Comparison of ENCODE assay signal across 9 mouse cellular contexts in genomic region chr15:100838607-100839207, GRCm38 (mm10). TPM values are rescaled to one million over a fixed set of nuclear protein-coding genes. Genes with fewer than 3 reads are reported as not detected.
DNase-seq lines count a peak whose midpoint lies in the region; ATAC-seq and TF ChIP-seq lines count a peak whose summit lies in the region.
"Had no signal": no experiment of that assay in that cellular context is flagged by ENCODE, and none has a peak within 500 bp of the region (broad histone marks: within the 10 kb centered on the region; RNA-seq: fewer than 3 reads in every experiment).

No protein-coding gene starts in this region.

- DNase-seq in midbrain, embryonic 11.5 days (ENCODE audit: low spot score, missing footprints) = peak; percentile 89
- peak; percentile 58 for DNase-seq in adrenal gland, postnatal 25 days
- DNase-seq in embryonic facial prominence, embryonic 14.5 days (ENCODE audit: low spot score) = peak; percentile 87
- DNase-seq in left cerebral cortex, postnatal 10 days (ENCODE audit: extremely low spot score in 1 of 2, low spot score in 2 of 2) = peak; percentile 62 to 63
- peak; percentile 49 for DNase-seq in thymus, postnatal 25 days

- no peaks in the 10 kb centered on the region for H3K79me2 ChIP-seq in myocyte (ENCODE audit: control insufficient read depth, insufficient read depth)

- no peaks in the 10 kb centered on the region for H3K27me3 ChIP-seq in midbrain, embryonic 11.5 days (ENCODE audit: control insufficient read depth, insufficient read depth, low read length)
- H3K27me3 ChIP-seq in midbrain, embryonic 16.5 days (ENCODE audit: control insufficient read depth, insufficient read depth, low read depth, low read length) = no peaks in the 10 kb centered on the region
- no peaks in the 10 kb centered on the region for H3K27me3 ChIP-seq in embryonic facial prominence, embryonic 14.5 days (replicated peaks; ENCODE audit: control insufficient read depth, insufficient read depth, low read length)
- H3K27me3 ChIP-seq in hindbrain, embryonic 16.5 days (replicated peaks; ENCODE audit: control insufficient read depth, insufficient read depth, low read length) = no peaks in the 10 kb centered on the region
- peaks cover 44% of the 10 kb centered on the region for H3K27me3 ChIP-seq in myocyte (ENCODE audit: control insufficient read depth, insufficient read depth, insufficient read length)
- H3K27me3 ChIP-seq: embryonic facial prominence, embryonic 12.5 days had no signal

- H3K36me3 ChIP-seq in midbrain, embryonic 11.5 days (ENCODE audit: control insufficient read depth, insufficient read depth, low read length) = no peaks in the 10 kb centered on the region
- no peaks in the 10 kb centered on the region for H3K36me3 ChIP-seq in midbrain, embryonic 16.5 days (ENCODE audit: control insufficient read depth, insufficient read depth, low read length)
- no peaks in the 10 kb centered on the region for H3K36me3 ChIP-seq in embryonic facial prominence, embryonic 14.5 days (ENCODE audit: control insufficient read depth, insufficient read depth, low read length)
- H3K36me3 ChIP-seq in hindbrain, embryonic 16.5 days (ENCODE audit: control insufficient read depth, insufficient read depth, low read length) = no peaks in the 10 kb centered on the region
- no peaks in the 10 kb centered on the region for H3K36me3 ChIP-seq in myocyte (ENCODE audit: control insufficient read depth, insufficient read depth)
- H3K36me3 ChIP-seq: embryonic facial prominence, embryonic 12.5 days had no signal

- intact Hi-C loops in left cerebral cortex, postnatal 10 days (cut with DNase I) = no loop called here

- WGBS in midbrain, embryonic 11.5 days = 39% methylated on average over 12 of the region's 12 CpGs
- WGBS in midbrain, embryonic 16.5 days = 36% methylated on average over 12 of the region's 12 CpGs
- 27% methylated on average over 12 of the region's 12 CpGs for WGBS in embryonic facial prominence, embryonic 14.5 days
- 36% methylated on average over 12 of the region's 12 CpGs for WGBS in hindbrain, embryonic 16.5 days

- no peak overlapping the region for H3K27ac ChIP-seq in midbrain, embryonic 11.5 days (ENCODE audit: low read depth, low read length)
- no peak overlapping the region for H3K27ac ChIP-seq in midbrain, embryonic 16.5 days (ENCODE audit: low read length)
- H3K27ac ChIP-seq in embryonic facial prominence, embryonic 14.5 days (replicated peaks; ENCODE audit: low read depth, low read length) = no peak overlapping the region
- H3K27ac ChIP-seq in hindbrain, embryonic 16.5 days (ENCODE audit: low read depth, low read length) = no peak overlapping the region
- H3K27ac ChIP-seq: embryonic facial prominence, embryonic 12.5 days had no signal

- no peaks in the 10 kb centered on the region for H3K9me3 ChIP-seq in midbrain, embryonic 11.5 days (ENCODE audit: control insufficient read depth, low read length)
- no peaks in the 10 kb centered on the region for H3K9me3 ChIP-seq in midbrain, embryonic 16.5 days (replicated peaks; ENCODE audit: control insufficient read depth, low read length, poor library complexity, severe bottlenecking)
- H3K9me3 ChIP-seq in embryonic facial prominence, embryonic 14.5 days (ENCODE audit: control insufficient read depth, low read length) = no peaks in the 10 kb centered on the region
- peaks cover 4% of the 10 kb centered on the region; the same call in 1 of the 2 replicates for H3K9me3 ChIP-seq in hindbrain, embryonic 16.5 days (ENCODE audit: control insufficient read depth, low read length)
- H3K9me3 ChIP-seq: embryonic facial prominence, embryonic 12.5 days had no signal

- TF ChIP-seq POLR2A in myocyte (IDR thresholded peaks at IDR 0.05; ENCODE audit: insufficient read length, low read depth) = no peak

- no peak overlapping the region for H3K4me2 ChIP-seq in midbrain, embryonic 11.5 days
- H3K4me2 ChIP-seq in midbrain, embryonic 16.5 days (ENCODE audit: low read length) = no peak overlapping the region
- H3K4me2 ChIP-seq in embryonic facial prominence, embryonic 14.5 days (ENCODE audit: low read depth, low read length) = no peak overlapping the region
- no peak overlapping the region for H3K4me2 ChIP-seq in hindbrain, embryonic 16.5 days (ENCODE audit: low read length)
- peak overlapping the region; percentile 24 for H3K4me2 ChIP-seq in myocyte (ENCODE audit: low read depth)
- H3K4me2 ChIP-seq: embryonic facial prominence, embryonic 12.5 days had no signal

- H3K9ac ChIP-seq in midbrain, embryonic 11.5 days (ENCODE audit: low read length) = no peak overlapping the region
- H3K9ac ChIP-seq in midbrain, embryonic 16.5 days (ENCODE audit: low read depth, low read length) = no peak overlapping the region
- no peak overlapping the region for H3K9ac ChIP-seq in embryonic facial prominence, embryonic 14.5 days (ENCODE audit: low read depth, low read length)
- H3K9ac ChIP-seq in hindbrain, embryonic 16.5 days (ENCODE audit: low read depth, low read length) = no peak overlapping the region
- H3K9ac ChIP-seq: embryonic facial prominence, embryonic 12.5 days had no signal

- peak; percentile 46; the same call in 1 of the 2 replicates for ATAC-seq in midbrain, embryonic 11.5 days (ENCODE audit: low FRiP score)
- ATAC-seq in midbrain, embryonic 16.5 days = no peak
- peak; percentile 70 for ATAC-seq in embryonic facial prominence, embryonic 14.5 days (ENCODE audit: low read depth)
- peak; percentile 65; the same call in 1 of the 2 replicates for ATAC-seq in hindbrain, embryonic 16.5 days

- no peaks in the 10 kb centered on the region for H3K4me1 ChIP-seq in midbrain, embryonic 11.5 days (ENCODE audit: control insufficient read depth, insufficient read depth, low read length)
- H3K4me1 ChIP-seq in midbrain, embryonic 16.5 days (ENCODE audit: control insufficient read depth, insufficient read depth, low read length) = no peaks in the 10 kb centered on the region
- no peaks in the 10 kb centered on the region for H3K4me1 ChIP-seq in embryonic facial prominence, embryonic 14.5 days (ENCODE audit: control insufficient read depth, insufficient read depth, low read length)
- H3K4me1 ChIP-seq in hindbrain, embryonic 16.5 days (ENCODE audit: control insufficient read depth, insufficient read depth, low read depth, low read length) = no peaks in the 10 kb centered on the region
- H3K4me1 ChIP-seq: embryonic facial prominence, embryonic 12.5 days had no signal

- no peak overlapping the region for H3ac ChIP-seq in myocyte (ENCODE audit: control insufficient read depth, insufficient read length)

- no peak overlapping the region for H3K4me3 ChIP-seq in midbrain, embryonic 11.5 days (ENCODE audit: low read depth, low read length)
- no peak overlapping the region for H3K4me3 ChIP-seq in midbrain, embryonic 16.5 days (ENCODE audit: low read depth, low read length)
- H3K4me3 ChIP-seq in embryonic facial prominence, embryonic 14.5 days (ENCODE audit: low read depth, low read length) = no peak overlapping the region
- H3K4me3 ChIP-seq in hindbrain, embryonic 16.5 days (ENCODE audit: low read length) = no peak overlapping the region
- H3K4me3 ChIP-seq in myocyte = no peak overlapping the region
- H3K4me3 ChIP-seq: embryonic facial prominence, embryonic 12.5 days had no signal

TF ChIP-seq in myocyte, 11 proteins besides CTCF, POLR2A, EP300 and RAD21:
- TF ChIP-seq MYOD1 (IDR thresholded peaks at IDR 0.05; ENCODE audit: control insufficient read depth in 1 of 3, insufficient read length in 2 of 3, low read depth in 2 of 3) (no peak), E2F4 (IDR thresholded peaks at IDR 0.05; ENCODE audit: insufficient read depth) (no peak), CEBPB (IDR thresholded peaks at IDR 0.05; ENCODE audit: insufficient read depth, poor library complexity, severe bottlenecking) (no peak), MAX (IDR thresholded peaks at IDR 0.05; ENCODE audit: low read depth) (no peak)

RNA-seq across cellular contexts. Expression of gene Scn8a, which starts 31.0 kb away (rescaled TPM):
- polyA plus RNA-seq in midbrain, embryonic 11.5 days (2014; fragmentation: Nextera tagmentation; extraction: Ambion mirVana) = 11.6 and 14.9 TPM in 2 replicates
- polyA plus RNA-seq in midbrain, embryonic 16.5 days (2015; fragmentation: Nextera tagmentation; extraction: Ambion mirVana) = 18.1 and 24.4 TPM in 2 replicates
- total RNA-seq in adrenal gland, postnatal 25 days (2021) = 4.4 and 4.8 TPM in 2 replicates
- polyA plus RNA-seq in embryonic facial prominence, embryonic 14.5 days (2014; fragmentation: Nextera tagmentation; extraction: Ambion mirVana) = 4.9 and 5.3 TPM in 2 replicates
- polyA plus RNA-seq in hindbrain, embryonic 16.5 days (2015; fragmentation: Nextera tagmentation; extraction: Ambion mirVana) = 11.6 and 20.0 TPM in 2 replicates
- total RNA-seq in left cerebral cortex, postnatal 10 days (2021) = 100 to 1,000 TPM; 164 to 171 TPM
- polyA plus RNA-seq in myocyte (2012; fragmentation: generic; extraction: Trizol) = not detected
